Mouse (Mus musculus): ENCODE data around the gene Dnajc24. TPM values are rescaled to one million over a fixed set of nuclear protein-coding genes. Genes with fewer than 3 reads are reported as not detected.

Gene Dnajc24
- total RNA-seq (2022) = 10 to 100 TPM; 24.4 to 26.5 (median 26.3) TPM

DNA sequence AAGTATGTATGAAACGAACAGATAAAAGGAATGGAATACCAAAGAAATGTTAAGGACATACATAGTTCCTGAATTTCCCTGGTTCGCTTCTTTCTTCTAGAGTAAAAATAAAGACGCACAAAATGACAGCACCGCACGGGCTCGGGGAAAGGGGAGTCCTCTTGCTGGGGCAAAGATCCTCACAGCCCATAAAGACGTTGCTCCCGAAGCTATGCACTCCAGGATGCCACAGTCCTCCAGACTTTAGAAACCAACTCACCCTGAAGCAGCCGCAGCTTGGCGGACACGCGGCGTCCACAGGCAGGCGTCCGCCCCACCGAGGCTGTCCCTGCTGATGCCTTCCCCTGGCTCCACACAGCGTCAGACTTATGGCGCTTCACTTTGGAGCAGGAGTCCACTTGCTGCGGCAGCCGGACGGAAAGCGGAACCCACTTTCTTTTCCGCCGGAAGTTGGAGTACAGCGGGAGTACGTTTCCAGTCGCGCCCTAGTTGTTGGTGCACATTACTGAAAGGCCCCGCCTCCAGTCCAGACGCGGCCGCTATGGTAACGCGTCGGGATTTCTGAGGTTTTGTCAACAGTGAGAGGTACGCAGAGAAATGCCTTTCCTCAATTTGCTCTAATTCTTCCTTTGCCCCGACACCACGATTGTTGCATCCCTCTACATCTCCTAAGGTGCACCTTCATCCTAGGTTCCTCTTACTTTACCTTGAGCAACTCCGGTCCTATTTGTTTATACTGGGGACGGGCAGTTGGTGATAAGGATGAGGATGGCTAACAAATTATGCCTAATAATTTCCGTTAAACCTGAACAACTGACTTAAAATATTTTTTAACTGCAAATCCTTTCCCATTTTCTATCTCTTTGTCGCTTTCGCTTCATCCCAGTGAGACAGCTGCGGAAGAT, at the start of gene Dnajc24:
Gene Dnajc24, minus strand, starts transcription at position 715 of the 905 bp plus-strand sequence.
- peak; percentile 89 to 94 for DNase-seq (ENCODE audit: low spot score in 2 of 2)

DNA sequence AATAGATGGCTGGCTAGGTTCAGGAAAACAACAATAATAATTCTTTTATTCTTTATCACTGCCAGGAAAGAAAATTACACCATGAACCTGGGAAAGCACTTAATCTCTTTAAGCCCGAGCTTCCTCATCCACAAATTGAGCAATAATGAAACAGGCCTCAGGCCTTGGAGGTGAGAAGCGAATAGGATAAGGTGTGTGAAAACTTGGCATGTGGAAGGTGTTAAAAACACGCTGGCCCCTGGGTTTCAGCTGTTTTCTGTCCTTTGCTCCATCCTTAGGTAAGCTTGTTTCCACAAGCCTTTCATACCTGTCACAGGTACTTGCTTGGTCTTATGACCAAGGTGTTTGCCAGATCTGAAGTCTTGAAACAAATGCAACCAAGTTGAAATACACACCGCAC, 43.3 kb upstream of the Dnajc24 start:
- no peak for DNase-seq (ENCODE audit: low spot score in 2 of 2)

DNA sequence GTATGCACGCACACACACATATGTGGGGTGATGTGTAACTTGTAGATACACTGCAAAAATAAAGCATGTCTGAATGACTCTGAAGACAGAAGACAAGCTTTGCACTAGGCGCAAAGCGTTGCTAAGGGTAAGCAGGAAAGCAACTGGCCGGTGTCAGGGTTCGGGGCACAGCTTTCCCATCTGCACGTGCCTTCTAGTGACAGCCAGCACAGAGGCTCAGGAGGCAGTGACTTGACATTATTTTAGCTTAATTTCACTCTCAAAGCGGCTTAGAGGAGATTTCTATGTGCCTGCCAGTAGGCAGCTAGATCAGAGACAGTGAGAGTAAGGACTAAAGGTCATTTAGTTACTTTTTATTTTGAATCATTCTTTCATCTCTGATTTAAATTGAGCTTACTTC, 39.1 kb upstream of the Dnajc24 start:
- no peak for DNase-seq (ENCODE audit: low spot score in 2 of 2)

DNA sequence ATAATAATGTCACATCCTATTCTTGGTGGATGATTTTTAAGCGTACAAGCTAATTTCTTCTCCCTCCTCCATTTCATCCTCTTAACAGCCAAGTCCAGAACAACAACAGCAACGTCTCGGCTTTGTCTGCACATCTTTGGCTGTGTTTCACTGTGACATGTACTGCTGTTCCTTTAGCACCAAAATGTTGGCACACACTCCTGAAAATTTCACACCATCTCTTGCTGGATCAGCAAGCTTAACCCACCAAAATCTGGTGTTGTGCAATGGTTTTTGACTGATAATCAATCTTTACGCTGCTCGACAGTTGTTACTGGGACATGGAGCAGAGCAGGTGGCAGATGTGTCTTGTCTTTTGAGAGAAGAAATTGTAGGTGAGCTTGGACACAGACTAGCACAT, 38.6 kb upstream of the Dnajc24 start:
- no peak for DNase-seq (ENCODE audit: low spot score in 2 of 2)

DNA sequence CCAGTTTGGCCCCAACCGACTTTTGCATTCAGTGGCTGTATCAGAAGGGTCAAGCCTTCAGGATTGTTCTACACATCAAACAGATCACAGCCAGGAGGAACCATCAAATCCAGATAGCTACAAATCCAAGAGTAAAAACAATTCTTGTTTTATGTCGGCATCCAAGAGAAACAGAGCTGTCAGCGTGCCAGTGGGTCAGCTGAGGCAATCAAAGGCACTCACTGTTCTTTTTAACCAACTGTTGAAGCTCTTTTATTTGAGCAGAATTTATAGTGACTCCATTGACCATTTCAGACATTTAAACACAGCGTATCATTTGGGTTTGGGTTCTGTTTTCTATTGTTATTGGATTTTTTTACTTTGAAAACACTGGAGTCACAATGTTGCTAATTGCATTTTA, 34.9 kb upstream of the Dnajc24 start:
- DNase-seq (ENCODE audit: low spot score in 2 of 2) = peak; percentile 50 to 51

DNA sequence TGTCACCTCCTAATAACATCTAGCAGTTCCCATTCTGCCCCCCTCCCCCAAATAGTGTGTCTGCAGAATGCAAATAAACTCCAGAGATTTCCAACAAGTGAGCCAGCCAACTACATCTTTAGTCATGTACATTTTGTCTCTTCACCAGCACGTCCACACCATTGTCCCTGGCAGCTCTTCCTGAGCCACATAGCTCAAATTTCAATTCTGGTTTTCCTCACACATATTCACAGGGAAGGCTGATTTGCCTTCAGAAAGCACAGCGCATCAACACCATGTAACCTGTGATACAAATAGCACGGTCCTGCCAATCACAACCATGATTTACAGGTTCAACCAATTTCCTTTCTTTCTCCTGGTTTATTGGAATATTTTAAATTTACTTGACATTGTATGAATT, 21.5 kb upstream of the Dnajc24 start:
- no peak for DNase-seq (ENCODE audit: low spot score in 2 of 2)

DNA sequence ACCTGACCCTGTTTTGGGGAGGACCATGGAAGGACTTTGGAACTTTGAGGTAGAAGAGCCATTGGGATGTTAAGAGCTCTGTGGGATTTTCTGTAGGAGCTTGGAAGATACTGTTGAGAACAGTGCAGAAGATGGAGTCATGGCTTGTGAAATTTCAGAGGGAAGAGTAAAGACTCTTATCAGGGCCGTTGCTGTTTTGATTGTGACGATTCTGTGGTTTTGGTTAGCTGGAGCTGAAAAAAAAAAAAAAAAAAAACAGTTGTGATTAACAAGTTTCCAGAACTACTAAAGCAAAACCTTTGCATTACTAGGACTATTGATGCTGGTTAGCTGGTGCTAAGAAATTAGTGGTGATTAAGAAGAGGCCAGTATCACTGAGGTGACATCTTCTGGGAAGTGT, 5.1 kb upstream of the Dnajc24 start:
- no peak for DNase-seq (ENCODE audit: low spot score in 2 of 2)

DNA sequence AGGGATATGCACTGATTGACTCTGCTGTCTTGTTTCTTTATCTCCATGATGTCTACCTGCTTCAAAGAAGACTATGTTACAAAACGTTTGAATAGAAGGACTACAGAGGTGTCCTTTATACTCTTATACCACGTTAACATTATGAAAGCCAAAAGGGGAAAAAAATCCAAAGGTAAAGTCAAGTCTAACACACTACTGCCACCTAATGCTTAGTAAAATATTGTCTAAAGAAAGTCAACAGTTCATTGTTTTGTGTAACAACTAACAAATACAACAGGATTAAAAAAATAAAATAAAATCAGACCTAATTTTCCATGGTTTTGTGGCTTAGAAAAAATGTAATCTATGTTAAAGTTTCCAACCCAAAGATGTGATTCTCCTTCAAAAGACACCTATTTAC, 15.3 kb downstream of the Dnajc24 start:
- DNase-seq (ENCODE audit: low spot score in 2 of 2) = no peak

DNA sequence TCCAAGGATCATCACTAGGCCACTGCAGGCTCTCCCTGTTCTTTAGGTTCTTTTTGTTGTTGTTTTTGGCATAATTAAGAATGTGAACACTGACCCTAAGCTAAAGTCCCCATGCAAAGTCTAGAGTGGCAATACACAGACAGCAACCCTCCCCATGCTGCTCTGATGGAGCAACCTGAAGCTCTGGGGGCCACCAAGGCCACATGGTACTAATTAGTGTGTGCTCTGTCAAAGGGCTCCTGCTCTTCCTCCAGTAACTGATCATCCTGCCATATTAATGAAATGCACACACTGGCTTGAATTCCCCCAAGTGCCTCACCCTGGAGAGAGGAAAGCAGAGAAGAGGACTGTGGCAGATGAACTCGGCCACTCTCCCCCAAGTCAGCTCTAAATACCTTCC, 16.2 kb downstream of the Dnajc24 start:
- DNase-seq (ENCODE audit: low spot score in 2 of 2) = no peak

DNA sequence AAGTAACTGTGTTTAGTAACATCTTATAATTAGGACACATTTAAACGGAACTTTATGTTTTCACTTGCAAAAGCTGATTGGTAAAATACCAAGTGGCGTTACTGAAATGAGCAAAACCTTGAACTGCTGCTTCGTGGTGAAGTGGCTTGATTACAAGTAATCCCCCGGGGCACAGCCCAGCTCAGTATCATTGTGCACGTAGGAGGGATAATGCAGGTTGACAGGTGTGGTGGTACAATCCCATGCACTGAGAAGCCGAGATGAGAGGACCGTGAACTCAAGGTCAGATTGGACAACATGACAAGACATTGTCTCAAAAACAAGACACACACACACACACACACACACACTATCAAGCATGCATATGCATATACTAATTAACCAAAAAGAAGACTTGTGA, 18.1 kb downstream of the Dnajc24 start:
- no peak for DNase-seq (ENCODE audit: low spot score in 2 of 2)

DNA sequence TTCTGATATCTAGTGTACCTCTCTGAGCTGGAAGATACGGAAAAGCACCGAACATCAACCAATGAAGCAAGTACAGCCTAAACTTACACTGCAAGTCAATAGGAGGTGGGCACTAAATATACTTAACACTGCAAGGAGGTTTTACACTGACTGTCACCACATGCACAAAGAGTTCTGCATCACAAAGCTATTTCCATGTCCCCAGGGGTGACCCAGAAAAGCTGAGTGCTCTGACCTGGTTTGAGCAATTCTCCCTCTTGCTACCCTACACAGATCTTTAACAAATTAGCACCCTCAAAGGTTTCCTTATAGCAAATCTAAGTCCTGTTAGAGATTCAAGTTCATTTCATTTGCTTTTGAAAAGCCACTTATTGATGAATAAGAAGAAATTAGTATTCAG, 25.3 kb downstream of the Dnajc24 start:
- DNase-seq (ENCODE audit: low spot score in 2 of 2) = no peak

DNA sequence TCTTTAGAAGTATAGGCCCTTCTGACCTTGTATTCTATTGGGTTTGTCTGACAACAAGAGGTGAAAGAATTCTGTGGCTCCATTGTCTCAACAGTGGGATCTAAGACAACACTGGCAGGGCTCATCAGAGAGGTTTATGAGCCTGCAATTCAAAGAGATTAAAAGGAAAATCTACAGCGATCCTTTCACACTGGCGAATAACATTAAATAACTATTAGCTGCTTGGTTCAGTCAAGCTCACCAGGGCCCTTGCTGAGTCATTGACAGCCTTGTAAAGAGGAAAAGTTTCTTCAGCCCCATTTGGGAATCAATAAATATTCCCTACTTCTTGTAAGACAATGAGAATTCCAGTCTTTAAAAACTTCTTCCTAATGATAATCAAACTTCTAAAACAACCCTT, 29.4 kb downstream of the Dnajc24 start:
- DNase-seq (ENCODE audit: low spot score in 2 of 2) = no peak

DNA sequence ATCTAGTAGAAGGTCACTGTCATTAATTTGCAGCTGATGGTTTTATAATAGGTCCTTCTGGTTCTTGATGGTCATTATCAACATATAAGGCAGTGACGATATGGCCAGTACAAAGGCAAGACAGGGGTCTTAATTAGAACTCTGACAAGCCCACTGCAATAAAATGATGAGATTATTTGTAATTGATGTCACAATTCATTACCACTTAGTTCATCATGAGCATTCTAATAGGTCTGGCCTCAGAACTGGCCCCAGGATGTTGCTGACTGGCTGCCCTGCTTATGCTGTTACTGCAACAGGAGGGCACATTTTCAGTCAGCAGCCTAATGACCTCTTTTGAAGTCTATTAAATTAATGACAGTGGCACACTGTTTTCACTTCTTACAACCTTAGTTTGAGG, 39.9 kb downstream of the Dnajc24 start:
- no peak for DNase-seq (ENCODE audit: low spot score in 2 of 2)

DNA sequence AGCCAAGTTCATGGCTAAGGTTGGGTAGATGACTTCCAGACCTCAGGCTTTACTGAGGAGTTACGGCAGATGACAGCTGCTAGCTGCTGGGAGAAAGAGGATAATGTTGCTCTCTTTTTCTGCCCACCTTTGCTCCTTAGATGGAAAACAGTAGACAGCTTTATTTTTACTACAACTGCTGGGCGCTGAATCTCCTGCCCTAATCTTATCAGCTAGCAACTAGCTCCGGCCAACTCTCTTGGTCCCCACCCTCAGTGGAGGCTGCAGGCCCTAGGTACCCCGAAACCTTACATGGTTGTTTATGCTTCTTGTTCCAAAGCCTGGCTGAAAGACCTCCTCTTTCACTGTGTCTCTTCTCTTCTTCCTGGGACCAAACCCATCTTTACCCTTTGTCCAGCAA, 49.5 kb downstream of the Dnajc24 start:
- DNase-seq (ENCODE audit: low spot score in 2 of 2) = no peak

DNA sequence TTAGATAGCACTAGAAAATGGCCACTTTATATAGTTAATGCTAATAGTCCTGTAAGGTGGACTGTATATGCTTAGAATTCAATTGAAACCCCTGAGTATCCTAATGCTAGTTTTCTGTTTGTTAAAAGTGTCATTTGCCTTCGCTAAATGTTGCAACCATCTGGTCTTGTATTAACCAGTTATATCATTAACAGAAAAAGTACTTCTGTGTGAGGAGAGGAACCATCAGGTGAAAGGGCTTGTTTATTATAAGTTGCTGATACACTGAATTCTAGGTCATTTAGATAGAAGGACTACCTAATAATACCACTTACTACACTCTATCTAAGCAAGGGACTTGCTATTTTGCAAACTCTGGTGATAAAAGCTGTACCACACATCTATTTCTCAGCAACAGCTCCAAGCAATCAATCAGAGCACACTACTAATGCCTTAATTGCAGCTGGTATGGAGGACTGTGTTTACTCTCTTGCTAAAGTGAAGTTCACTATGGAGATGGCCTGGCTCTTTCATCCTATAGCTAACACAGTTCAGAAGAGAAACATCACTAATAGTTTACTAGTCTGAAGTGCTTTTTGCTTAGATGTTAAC, 51.9 kb downstream of the Dnajc24 start:
- no peak for DNase-seq (ENCODE audit: low spot score in 2 of 2)

DNA sequence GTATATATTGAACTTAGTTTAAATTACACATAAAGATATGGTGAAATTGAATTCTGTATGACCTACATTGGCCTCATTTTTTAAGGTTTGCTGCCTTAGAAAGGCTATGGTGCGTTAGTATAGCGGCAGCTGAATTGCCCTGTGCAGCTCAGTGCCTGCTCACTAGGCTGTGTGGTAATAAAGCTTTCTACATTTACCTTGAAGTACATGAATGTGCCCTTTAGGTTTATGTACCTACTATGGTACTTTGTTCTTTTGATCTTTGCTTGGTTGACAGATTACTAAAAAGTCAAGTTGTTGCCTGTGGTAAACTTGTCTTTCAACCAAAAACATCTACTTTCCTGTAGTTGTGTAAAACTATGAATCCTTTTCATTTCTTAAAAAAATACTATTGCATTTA, 53.2 kb downstream of the Dnajc24 start:
- DNase-seq (ENCODE audit: low spot score in 2 of 2) = no peak

DNA sequence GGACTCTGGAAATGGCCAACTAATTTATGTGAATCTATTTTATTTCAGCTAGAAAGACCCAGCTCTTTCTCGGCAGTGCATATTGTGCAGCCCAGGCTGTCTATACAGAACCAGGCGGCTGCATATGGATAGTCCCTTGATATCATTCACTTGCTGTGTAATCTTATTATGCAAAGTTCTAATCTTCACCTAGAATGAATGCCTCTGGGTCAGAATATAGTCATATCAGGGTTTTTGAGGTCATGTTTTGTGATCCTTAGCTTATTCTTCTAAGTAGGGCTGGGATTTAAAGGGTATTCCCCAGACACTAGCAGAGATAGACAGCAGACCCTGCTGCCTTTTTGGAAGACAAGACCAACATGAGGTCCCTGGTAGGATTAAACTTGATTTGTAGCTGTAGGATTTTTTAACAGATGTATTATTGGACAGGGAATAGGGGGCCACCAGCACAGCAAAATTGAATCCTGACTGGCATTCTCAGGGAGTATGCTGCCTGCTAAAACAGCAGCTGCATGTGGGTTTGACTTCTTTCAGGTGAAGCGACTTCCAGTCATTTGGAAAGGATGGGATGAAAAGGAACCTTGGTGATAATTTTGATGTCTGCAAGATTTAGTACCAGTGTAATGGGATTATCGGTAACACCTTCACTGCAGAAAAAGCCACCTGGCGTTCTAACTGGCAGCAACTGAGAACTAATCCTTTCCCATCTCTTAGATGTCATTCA, 85.6 kb downstream of the Dnajc24 start:
- DNase-seq (ENCODE audit: low spot score in 2 of 2) = no peak

Small RNAs within 50 kb of the gene (microRNA-seq; reads per million reads assigned to microRNA genes)
- gene Gm22002 = 0 reads per million in 2 experiments

Other genes with a start within 250 kb of the Dnajc24 start
- 10 to 100 TPM; 16.9 to 28.2 (median 20.9) TPM for gene Elp4, start 99.0 kb downstream of the Dnajc24 start, total RNA-seq (2022)
- gene Immp1l, start 98.9 kb downstream of the Dnajc24 start, total RNA-seq (2022) = 10 to 100 TPM; 22.1 to 37.2 (median 27.0) TPM

Measured in layer of hippocampus, adult 8-10 months (tissue).